Mouse (Mus musculus) limb, embryonic 14.5 days (tissue): ENCODE results near the gene Nkd1. TPM values are rescaled to one million over a fixed set of nuclear protein-coding genes. Genes with fewer than 3 reads are reported as not detected.

Experiments
- ATAC-seq: fragments of 200-750 bp; cut with Nextera tagmentation; 2 replicates; pipeline ENCODE4 v1.8.0; 2017; ENCODE audit warnings: low read depth, moderate number of reproducible peaks, moderate TSS enrichment; ENCODE audit not compliant: low FRiP score
- DNase-seq: peaks from one replicate; pipeline ENCODE4 v3.0.0-alpha.2; 2015; ENCODE audit warnings: low spot score
- H3K27ac ChIP-seq: fragments of 300-500 bp; sonication (generic); replicated peaks from 2 replicates; pipeline ENCODE4 v1.5.1; 2014; ENCODE audit warnings: low read depth, mild to moderate bottlenecking, low read length, moderate library complexity, mixed read lengths
- H3K27me3 ChIP-seq: fragments of 300-500 bp; sonication (generic); 2 replicates; pipeline ENCODE4 v1.6.1; 2014; ENCODE audit warnings: low read length, mixed read lengths; ENCODE audit not compliant: control insufficient read depth, insufficient read depth
- H3K36me3 ChIP-seq: fragments of 300-500 bp; sonication (generic); 2 replicates; pipeline ENCODE4 v1.6.1; 2014; ENCODE audit warnings: mild to moderate bottlenecking, low read length, moderate library complexity, mixed read lengths; ENCODE audit not compliant: control insufficient read depth, insufficient read depth
- H3K4me1 ChIP-seq: fragments of 300-500 bp; sonication (generic); 2 replicates; pipeline ENCODE4 v1.6.1; 2014; ENCODE audit warnings: antibody characterized with exemption, low read length, mixed read lengths; ENCODE audit not compliant: control insufficient read depth, insufficient read depth
- H3K4me2 ChIP-seq: fragments of 300-500 bp; sonication (generic); replicated peaks from 2 replicates; pipeline ENCODE4 v1.6.1; 2014; ENCODE audit warnings: low read depth, mild to moderate bottlenecking, low read length, moderate library complexity; ENCODE audit not compliant: severe bottlenecking
- H3K4me3 ChIP-seq: fragments of 300-500 bp; sonication (generic); replicated peaks from 2 replicates; pipeline ENCODE4 v1.5.1; 2014; ENCODE audit warnings: low read length
- H3K9ac ChIP-seq: fragments of 300-500 bp; sonication (generic); 2 replicates; pipeline ENCODE4 v1.6.1; 2014; ENCODE audit warnings: mild to moderate bottlenecking, low read depth, low read length, moderate library complexity; ENCODE audit not compliant: severe bottlenecking
- H3K9me3 ChIP-seq: fragments of 300-500 bp; sonication (generic); 2 replicates; pipeline ENCODE4 v1.6.1; 2016; ENCODE audit warnings: low read length; ENCODE audit not compliant: control insufficient read depth
- POLR2A ChIP-seq: fragments of 200-500 bp; IDR thresholded peaks from 2 replicates; pipeline ENCODE4 v1.8.0; 2012; ENCODE audit warnings: inconsistent platforms, mild to moderate bottlenecking, moderate library complexity, borderline replicate concordance; ENCODE audit not compliant: insufficient read depth, insufficient read length; ENCODE audit errors: extremely low read depth
- WGBS: fragments of 180-500 bp; shearing (Covaris S2); extraction: QIAGEN DNeasy Blood & Tissue Kit; methylation state at CpG from one replicate; pipeline ENCODE4 v1.1.7; 2014; 5-methylcytosine and 5-hydroxymethylcytosine counted together
- polyA plus RNA-seq, 2 experiments: library from polyadenylated mRNA; depleted of rRNA in 1 of 2; stranded (reverse) in 1 of 2; unstranded in 1 of 2; fragments of >200 nt; fragmentation: Nextera tagmentation in 1 of 2; extraction: Ambion mirVana in 1 of 2; gene quantifications; 2 replicates each; pipeline versions ENCODE4 v1.2.1 to v1.2.3; 2012 to 2014

Gene Nkd1
- polyA plus RNA-seq, 2 experiments, result 48.6 to 53.9 TPM

DNA sequence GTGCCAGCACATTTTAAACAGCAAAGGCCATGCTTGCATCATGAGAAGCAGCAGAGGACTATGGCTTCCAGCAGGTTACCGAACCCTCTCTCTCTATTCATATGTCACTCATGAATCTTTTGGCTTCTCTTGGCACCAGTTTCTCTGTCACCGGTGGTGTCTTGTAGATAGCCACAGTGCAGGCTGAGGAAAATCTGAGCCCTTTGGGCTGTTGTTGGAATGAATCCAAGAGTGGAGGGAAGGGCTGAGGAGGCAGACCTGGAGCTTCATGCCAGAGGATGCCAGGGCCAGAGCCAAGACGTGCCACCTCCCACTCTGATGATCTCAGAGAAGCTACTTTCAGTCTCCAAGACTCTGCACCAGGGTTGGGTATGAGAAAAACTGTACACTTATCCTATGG lies 19.0 kb upstream of the Nkd1 start:
- WGBS, result 88% methylated on average over 3 of the region's 3 CpGs
- no peak for TF ChIP-seq POLR2A
- no peak for ATAC-seq

DNA sequence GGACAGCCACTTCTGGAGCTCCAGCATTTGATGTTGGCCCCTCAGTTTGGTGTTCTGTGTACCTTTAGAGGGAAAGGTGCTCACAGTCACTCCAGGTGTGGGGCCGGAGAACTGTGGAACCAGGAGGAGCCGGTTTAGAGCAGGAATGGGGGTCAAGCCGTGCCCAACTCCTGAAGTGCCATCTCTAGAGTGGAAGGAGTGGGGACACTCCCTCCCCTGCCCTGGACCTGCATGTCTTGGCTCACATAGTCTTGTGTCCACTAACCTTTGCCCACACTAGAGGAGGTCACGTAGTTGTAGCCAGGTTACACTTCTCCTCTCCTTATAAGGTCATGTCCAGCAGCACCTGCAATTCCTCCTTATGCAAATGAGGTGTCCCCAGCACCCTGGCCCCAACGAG lies 14.2 kb upstream of the Nkd1 start:
- Histone ChIP-seq H3K4me2 (no peak overlapping the region), H3K4me1 (no peaks in the 10 kb centered on the region), H3K27me3 (0 out of 2 replicates have a peak, but pooled peaks cover 2% of the 10 kb centered on the region), H3K4me3 (no peak overlapping the region), H3K9me3 (no peaks in the 10 kb centered on the region), H3K9ac (no peak overlapping the region), H3K27ac (no peak overlapping the region), H3K36me3 (no peaks in the 10 kb centered on the region)
- DNase-seq (no peak), ATAC-seq (no peak)
- WGBS, result 85% methylated on average over 5 of the region's 5 CpGs
- TF ChIP-seq POLR2A, result no peak

More for the DNA sequence above, 19.0 kb upstream of the Nkd1 start:
- no peaks in the 10 kb centered on the region for H3K36me3 ChIP-seq
- no peak for DNase-seq
- no peak overlapping the region for H3K4me3 ChIP-seq
- no peaks in the 10 kb centered on the region for H3K27me3 ChIP-seq
- no peak overlapping the region for H3K9ac ChIP-seq
- no peaks in the 10 kb centered on the region for H3K4me1 ChIP-seq
- no peaks in the 10 kb centered on the region for H3K9me3 ChIP-seq
- H3K27ac ChIP-seq, result no peak overlapping the region
- H3K4me2 ChIP-seq, result no peak overlapping the region

DNA sequence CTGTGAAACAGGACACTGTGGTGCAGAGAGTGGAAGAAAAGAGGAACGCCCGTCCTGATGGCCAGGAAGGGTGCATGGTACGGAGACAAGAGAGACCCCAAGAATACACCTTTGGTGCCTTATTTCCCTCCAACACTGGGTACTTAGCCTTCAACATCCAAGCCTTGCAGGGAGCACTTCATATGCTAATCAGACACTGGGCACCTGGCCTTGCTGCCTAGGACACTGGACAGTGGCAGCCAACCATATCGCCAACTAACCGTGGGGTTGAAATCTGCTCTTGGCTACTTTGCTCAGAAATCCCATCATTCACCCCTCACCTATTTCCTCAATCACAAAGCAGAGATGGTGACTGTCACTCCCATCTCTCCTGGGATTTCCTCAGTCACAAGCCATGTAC lies 10.1 kb upstream of the Nkd1 start:
- H3K27ac ChIP-seq, result no peak overlapping the region
- no peak overlapping the region for H3K9ac ChIP-seq
- no peaks in the 10 kb centered on the region for H3K36me3 ChIP-seq
- WGBS, result 92% methylated on average over 5 of the region's 5 CpGs
- no peaks in the 10 kb centered on the region for H3K4me1 ChIP-seq
- no peaks in the 10 kb centered on the region for H3K9me3 ChIP-seq
- no peak for ATAC-seq
- TF ChIP-seq POLR2A, result no peak
- no peak for DNase-seq
- H3K4me3 ChIP-seq, result no peak overlapping the region
- 0 out of 2 replicates have a peak, but pooled peaks cover 14% of the 10 kb centered on the region for H3K27me3 ChIP-seq
- H3K4me2 ChIP-seq, result no peak overlapping the region

DNA sequence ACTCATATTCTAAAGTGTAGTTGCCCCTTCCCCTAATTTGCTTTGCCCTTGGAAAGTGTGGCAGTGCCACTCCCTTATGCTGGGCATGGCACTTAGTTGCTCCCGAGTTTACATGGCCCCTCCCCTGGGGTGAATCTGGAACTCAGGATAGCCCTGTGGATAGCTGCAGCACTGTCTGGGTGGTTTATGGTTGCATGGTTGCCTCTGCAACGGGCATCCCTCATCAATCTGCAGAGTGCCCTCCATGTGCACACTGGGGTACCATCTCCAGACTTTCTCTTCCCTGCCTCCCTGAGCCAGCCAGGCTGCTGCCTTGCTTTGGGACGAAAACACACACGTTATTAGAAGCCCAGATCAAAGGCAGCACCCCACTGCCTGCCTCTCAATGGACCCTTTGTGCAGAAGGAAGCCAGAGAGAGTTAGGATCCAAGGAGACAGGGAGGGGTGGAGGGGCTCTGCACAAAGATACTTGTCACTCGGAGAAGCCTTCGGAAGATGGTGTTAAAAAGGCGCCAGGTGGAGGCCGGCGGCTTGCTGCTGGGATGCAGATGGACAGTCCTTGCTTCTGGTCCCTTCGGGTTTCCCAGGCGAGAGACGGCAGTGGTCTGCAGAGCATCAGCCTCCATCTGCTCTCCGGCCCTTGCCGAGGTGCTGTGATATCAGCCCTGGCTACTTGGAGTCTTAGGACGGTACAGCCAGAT lies 8.9 kb upstream of the Nkd1 start:
- Histone ChIP-seq H3K9me3 (no peaks in the 10 kb centered on the region), H3K9ac (no peak overlapping the region), H3K4me1 (no peaks in the 10 kb centered on the region), H3K4me3 (no peak overlapping the region), H3K4me2 (no peak overlapping the region), H3K27me3 (0 out of 2 replicates have a peak, but pooled peaks cover 14% of the 10 kb centered on the region), H3K27ac (no peak overlapping the region), H3K36me3 (no peaks in the 10 kb centered on the region)
- DNase-seq (no peak), ATAC-seq (no peak)
- WGBS, result 8% methylated on average over 15 of the region's 15 CpGs
- TF ChIP-seq POLR2A, result no peak

DNA sequence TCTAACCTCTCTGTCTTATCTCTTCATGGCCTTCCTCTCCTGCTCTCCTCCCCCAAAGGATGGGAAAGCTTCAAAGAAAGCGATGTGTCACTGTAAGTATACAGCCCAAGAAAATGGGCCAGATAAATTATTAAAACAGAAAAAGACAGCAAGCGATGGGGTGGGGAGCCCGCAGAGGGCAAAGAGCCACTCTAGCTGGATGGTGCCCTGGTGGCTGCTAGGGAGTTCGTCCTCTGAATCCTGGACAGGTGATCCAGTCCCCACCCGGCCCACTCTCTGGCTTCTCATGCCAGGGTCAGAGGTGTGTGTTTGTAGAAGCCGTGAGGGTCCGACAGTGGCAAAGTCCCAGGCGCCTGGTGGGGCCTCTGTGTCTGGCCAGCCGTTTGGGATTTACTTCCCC lies 3.1 kb upstream of the Nkd1 start:
- no peak overlapping the region for H3K4me3 ChIP-seq
- DNase-seq, result no peak
- TF ChIP-seq POLR2A, result no peak
- H3K4me2 ChIP-seq, result no peak overlapping the region
- no peak overlapping the region for H3K27ac ChIP-seq
- no peaks in the 10 kb centered on the region for H3K36me3 ChIP-seq
- WGBS, result 51% methylated on average over 9 of the region's 9 CpGs
- H3K9me3 ChIP-seq, result no peaks in the 10 kb centered on the region
- ATAC-seq, result no peak
- H3K27me3 ChIP-seq, result 0 out of 2 replicates have a peak, but pooled peaks cover 3% of the 10 kb centered on the region
- H3K4me1 ChIP-seq, result peaks cover 13% of the 10 kb centered on the region
- no peak overlapping the region for H3K9ac ChIP-seq
